Mouse (Mus musculus) erythroblast, embryonic 14.5 days (primary cell): Measurements from ENCODE around the gene Cox4i1.

ENCODE experiments used
- GATA1 ChIP-seq: IDR thresholded peaks from 2 replicates; pipeline ENCODE4 v1.6.1; 2012; ENCODE audit warnings: low read length, inconsistent platforms, mixed read lengths
- TAL1 ChIP-seq: IDR thresholded peaks from 3 replicates; pipeline ENCODE4 v1.6.1; 2012; ENCODE audit warnings: low read length, inconsistent platforms, mixed read lengths

DNA sequence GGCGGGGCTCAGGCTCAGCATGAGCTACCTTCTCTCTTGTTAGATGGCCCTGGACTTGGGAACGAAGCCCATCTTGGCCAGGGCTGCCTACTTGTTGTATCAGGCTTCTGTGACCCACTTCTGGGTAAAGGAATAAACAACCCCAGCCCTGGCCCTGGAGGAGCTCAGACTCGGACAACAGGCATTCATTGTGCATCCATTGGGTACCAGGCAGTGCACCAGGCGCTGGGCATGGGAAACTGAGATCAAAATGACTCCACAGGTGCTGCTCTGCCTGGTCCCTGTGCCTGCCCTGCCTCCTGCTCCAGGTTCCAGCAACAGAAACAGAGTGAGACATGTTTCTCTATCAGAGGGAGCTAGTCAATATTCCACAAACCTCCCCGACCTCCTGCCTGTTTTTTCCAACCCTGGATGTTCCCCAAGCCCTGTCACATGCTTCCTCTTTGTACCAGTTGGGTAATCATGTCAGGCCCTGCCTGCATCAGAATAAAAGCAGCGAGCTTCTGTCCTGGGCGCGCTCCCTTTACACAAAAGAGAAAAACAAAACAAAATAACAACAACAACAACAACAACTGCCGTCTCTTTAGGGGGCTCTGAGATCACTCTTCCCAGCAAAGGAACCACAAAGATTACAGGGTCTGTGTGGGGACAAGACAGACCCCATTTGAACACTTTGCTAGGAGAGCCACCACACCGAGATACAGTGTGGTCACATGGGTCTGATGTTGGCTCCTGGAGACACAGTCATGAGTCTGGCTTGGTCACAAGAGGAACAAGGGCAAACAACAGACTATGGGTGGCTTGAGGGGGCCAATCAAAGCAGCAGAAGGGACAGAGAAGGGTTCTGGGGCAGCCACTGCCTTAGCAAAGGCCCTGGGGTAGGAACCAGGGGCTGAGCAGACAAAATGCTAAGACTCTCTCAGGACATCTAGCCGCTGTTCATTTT is 48.5 kb upstream of the Cox4i1 start:
- TF ChIP-seq GATA1: no peak
- TF ChIP-seq TAL1: no peak
